Mouse (Mus musculus) embryo, embryonic 10 days (tissue): Measurements from ENCODE around the gene Fzd10.

Experiments
- DNase-seq: peaks from one replicate; pipeline ENCODE4 v3.0.0-alpha.2; 2015; ENCODE audit warnings: low spot score

Gene Fzd10

DNA sequence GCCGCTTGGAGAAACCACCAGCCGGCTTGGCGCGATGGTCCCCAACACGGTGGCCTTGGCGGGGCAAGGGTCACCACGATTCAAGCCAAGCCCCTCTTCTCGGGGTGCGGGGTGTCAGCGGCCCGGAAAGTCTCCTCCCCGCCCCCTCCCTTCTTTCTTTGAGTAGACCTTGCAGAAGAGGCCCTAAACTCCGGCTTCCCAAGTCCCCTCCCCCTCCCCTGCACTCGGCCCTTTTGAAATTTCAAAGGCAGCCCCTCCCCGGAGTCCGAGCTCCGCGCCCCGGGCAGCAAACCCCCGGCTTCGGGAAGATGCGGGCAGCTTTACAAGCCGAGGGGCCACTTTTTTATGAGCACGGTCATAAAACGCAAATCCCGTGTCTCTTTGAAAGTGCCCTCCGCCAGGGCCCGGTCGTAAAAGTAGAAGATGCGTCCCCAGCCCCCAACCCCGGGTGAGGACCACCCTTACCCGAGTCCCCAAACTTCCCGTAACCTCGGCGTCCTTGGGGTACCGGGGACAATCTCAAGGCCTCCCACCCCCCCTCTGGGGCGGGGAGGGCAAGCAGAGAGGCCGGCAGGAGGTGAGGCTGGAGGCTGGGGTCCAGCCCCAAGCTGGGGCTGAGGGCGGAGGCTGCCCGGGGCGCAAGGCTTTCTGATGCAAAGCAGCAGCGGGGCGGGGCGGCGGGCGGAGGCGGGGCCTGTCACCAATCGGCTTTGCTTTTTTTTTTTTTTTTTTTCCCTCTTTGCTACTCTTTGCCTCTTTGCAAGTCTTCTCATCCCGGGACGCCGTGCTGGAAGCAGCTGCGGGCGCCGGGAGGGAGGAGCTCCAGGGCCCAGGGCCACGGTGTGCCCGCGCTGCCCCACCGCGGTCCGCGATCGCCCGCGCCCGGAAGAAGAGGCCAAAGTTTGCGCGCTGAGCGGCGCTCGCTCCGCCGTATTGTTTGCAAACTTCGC lies at the start of gene Fzd10:
Gene Fzd10, plus strand, starts transcription at position 773 of the 950 bp plus-strand sequence.
- peak; percentile 84 for DNase-seq

GRCm38 (mm10) chr5:128551448-128551847 lies 49.2 kb upstream of the Fzd10 start:
- no peak for DNase-seq

GRCm38 (mm10) chr5:128552136-128552890 lies 48.3 kb upstream of the Fzd10 start:
- DNase-seq = no peak

GRCm38 (mm10) chr5:128558126-128558525 lies 42.5 kb upstream of the Fzd10 start:
- no peak for DNase-seq

GRCm38 (mm10) chr5:128567313-128567712 lies 33.3 kb upstream of the Fzd10 start:
- DNase-seq = peak; percentile 67

GRCm38 (mm10) chr5:128568970-128569369 lies 31.7 kb upstream of the Fzd10 start:
- DNase-seq = no peak

- no peak for DNase-seq
Observed at GRCm38 (mm10) chr5:128570091-128570490, 30.6 kb upstream of the Fzd10 start.

GRCm38 (mm10) chr5:128570848-128571247 lies 29.8 kb upstream of the Fzd10 start:
- no peak for DNase-seq

- no peak for DNase-seq
Observed at GRCm38 (mm10) chr5:128571706-128572105, 28.9 kb upstream of the Fzd10 start.

DNA sequence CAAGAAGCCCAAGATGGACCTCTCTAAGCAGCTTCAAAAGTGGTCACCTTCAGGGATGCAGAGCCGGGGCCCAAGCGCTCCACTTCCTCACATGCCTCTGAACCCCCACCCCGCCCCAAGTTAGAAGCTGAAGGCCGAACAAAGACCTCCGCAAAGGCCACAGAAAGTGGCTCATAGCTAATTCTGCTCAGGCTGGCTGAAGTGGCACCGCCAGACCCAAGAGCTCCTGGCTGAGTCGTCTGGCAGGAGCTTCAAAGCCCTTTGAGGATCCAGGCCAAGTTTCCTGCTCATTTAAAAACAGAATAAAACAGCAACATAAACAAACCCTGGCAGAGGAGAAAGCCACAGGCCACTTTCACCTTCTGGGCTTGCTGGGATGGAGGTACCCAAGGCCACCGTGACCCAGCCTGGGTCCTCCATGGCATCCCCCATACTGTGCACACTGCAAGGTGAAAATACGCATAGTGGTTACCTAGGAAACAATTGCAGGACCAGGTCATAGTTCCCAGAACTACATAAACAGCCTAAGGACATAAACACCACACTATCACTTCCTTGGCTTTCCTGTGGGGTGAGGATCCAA lies 24.6 kb upstream of the Fzd10 start:
- no peak for DNase-seq

DNA sequence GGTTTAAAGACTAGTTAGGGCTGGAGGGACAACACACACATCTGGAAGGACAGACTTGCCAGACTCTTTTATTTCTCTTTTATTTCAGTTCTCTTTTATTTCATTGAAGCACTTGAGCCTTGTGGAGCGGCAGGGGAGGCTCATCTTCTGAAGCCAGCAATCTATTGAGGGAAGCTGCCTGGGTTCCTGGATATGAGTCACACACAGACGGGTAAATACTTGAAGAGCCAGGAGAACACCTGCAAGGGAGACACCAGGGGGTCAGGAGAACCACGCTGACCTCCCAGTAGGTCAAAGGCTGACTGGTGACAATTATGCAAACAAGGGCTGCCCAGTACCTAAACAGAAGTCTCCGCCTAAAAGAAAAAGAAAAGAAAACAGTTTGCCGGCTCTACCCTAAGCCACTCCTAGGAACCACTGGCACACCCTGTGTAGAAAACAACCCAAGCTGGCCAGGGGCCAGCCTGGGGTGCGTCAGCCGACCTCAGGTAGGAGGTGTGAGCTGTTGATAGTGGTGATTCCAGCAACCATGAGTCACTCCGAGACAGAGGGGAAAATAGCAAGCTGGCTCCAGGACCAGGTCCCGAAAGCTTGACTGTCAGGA lies 21.5 kb upstream of the Fzd10 start:
- DNase-seq = no peak

- DNase-seq = no peak
Observed at GRCm38 (mm10) chr5:128580931-128581330, 19.7 kb upstream of the Fzd10 start.

GRCm38 (mm10) chr5:128581516-128581921 lies 19.1 kb upstream of the Fzd10 start:
- DNase-seq = no peak

- DNase-seq = no peak
Observed at GRCm38 (mm10) chr5:128589231-128589630, 11.4 kb upstream of the Fzd10 start.

DNA sequence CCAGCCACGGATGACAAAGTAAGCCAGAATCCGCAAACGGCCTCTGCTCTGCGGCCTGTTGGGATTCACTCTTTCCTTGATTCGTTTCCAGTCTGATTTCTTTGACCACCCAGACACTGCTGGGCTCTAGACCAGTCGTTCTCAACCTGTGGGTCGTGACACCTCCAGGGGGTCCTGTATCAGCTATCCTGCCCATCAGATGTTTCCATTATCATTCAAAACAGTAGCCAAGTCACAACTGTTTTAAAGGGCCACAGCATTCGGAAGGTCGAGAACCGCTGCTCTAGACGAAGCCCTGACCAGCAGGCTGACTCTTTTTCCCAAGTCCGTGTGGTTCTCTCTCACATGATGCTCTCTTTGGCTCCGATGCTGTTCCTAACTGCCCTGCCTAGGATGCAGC lies 7.2 kb upstream of the Fzd10 start:
- no peak for DNase-seq

- peak; percentile 76 for DNase-seq
Observed at GRCm38 (mm10) chr5:128596813-128597212, 3.8 kb upstream of the Fzd10 start.

- DNase-seq = no peak
Observed at GRCm38 (mm10) chr5:128597381-128597780, 3.3 kb upstream of the Fzd10 start.

DNA sequence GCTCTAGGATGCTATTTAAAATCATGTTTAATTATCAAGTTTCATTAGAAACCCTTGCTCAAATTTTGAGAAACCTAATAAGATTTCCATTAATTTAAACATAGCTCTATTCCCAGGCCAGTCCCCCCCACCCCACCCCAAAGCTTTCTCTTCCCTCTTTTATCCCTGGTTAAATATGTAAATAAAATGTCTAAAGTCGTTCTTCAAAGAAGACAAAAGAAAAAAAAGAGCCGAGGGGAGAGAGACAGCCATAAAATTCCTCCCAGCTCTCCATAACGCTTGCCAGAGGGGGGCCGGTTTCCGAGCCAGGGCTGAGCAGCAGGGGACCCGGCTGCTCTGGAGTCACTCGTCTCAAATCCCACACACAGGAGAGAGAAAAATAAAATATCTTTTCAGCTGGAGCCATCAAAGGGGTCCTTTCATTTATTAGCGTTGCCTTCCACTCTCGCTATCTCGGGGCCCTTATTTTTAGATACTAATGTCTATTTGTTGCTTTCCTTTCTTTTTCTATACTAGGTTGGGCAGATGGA lies 2.4 kb upstream of the Fzd10 start:
- DNase-seq = no peak

GRCm38 (mm10) chr5:128598760-128599364 lies 1.8 kb upstream of the Fzd10 start:
- no peak for DNase-seq

DNA sequence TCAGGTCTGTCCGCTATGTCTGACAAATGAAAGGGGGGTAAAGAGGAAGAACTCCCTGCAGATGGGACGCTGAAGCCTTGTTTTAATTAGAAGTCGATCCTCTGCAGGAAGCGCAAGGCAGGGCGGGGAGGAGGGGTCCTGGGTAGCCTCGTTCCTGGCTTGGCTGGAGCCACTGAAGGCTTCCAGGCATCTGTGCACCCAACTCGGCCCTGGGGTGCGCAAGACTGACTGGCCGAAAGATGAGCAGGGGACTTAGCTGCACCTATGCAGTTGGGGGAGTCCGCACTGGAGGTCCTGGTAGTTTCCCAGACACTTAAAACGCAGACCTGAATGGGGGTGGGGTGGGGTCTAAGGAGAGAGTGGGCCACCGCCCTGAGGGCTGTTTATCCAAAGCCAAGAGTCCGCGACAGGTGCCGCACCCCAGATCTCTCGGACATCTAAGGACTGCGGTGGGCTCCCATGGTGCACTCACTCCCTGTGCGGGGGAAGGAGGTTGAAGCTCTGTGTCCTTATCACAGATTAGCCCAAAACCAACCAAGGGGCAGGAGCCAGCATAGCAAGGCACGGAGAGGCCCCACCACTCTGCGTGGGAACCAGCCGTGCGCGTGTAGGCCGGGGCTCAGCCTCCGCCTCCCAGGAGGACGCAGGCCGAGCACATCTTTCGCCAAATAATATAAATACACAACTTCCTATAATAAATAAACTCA lies 1.1 kb upstream of the Fzd10 start:
- peak; percentile 72 for DNase-seq
